Mouse (Mus musculus): ENCODE results near the gene Shpk.

DNA sequence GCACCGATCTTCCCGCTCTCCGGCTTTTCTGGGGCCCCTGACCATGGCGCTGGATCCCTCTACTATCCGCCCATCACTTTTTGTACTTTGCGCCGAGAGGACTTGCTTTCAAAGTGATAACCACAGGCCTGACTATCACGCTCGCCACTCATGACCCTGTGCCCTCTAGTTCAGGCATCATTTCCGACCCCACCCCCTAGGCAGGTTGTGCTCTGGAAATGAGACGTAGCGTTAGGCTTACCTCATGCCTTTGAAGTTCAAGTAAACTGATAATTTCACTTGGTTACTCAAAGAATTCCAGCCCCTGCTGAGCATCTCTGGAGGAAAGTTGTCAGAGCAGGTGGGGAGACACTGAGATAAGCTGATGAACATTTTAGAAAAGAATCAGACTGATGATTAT is 619 bp downstream of the Shpk start:
- TF ChIP-seq FLI1 (IDR thresholded peaks at IDR 0.05; ENCODE audit: low read length) (no peak), GATA1 (IDR thresholded peaks at IDR 0.05; ENCODE audit: borderline replicate concordance, low read length) (no peak)

Measured in megakaryocyte, embryonic 14.5 days (primary cell).